Mouse (Mus musculus): Measurements from ENCODE around the gene Rasl11b. TPM values are rescaled to one million over a fixed set of nuclear protein-coding genes. Genes with fewer than 3 reads are reported as not detected.

Gene Rasl11b
- polyA plus RNA-seq, 2 experiments, result 2.3 to 3.2 TPM

- DNase-seq (ENCODE audit: low read depth in 3 of 3, low spot score in 3 of 3), result no peak
- TF ChIP-seq CTCF (IDR thresholded peaks at IDR 0.05; ENCODE audit: low read depth) (no peak), EP300 (IDR thresholded peaks at IDR 0.05; ENCODE audit: low read depth) (no peak)
- H3K4me2 ChIP-seq (ENCODE audit: low read depth), result no peak overlapping the region
- H3K27me3 ChIP-seq (ENCODE audit: control insufficient read depth, insufficient read depth, low read length), result no peaks in the 10 kb centered on the region
- H3K9ac ChIP-seq (replicated peaks), result no peak overlapping the region
- no peaks in the 10 kb centered on the region for H3K9me3 ChIP-seq (ENCODE audit: control insufficient read depth, low read length)
- WGBS (ENCODE audit: insufficient replicate concordance), result 64% methylated on average over 5 of the region's 5 CpGs
- peaks cover 0 to 6% of the 10 kb centered on the region in 2 experiments; a peak in 2 of 4 replicates for H3K4me1 ChIP-seq (replicated peaks; ENCODE audit: control insufficient read depth in 2 of 2, insufficient read depth in 2 of 2, low read length in 1 of 2)
- no peak overlapping the region for H3K27ac ChIP-seq
- H3K36me3 ChIP-seq (replicated peaks; ENCODE audit: control insufficient read depth, insufficient read depth, low read depth), result no peaks in the 10 kb centered on the region
- no peak overlapping the region for H3K4me3 ChIP-seq (ENCODE audit: insufficient read depth in 1 of 2, low read depth in 2 of 2, low read length in 2 of 2)
- ATAC-seq (ENCODE audit: insufficient read depth), result no peak
Measured at GRCm38 (mm10) chr5:74226183-74226582, 31.1 kb downstream of the Rasl11b start.

DNA sequence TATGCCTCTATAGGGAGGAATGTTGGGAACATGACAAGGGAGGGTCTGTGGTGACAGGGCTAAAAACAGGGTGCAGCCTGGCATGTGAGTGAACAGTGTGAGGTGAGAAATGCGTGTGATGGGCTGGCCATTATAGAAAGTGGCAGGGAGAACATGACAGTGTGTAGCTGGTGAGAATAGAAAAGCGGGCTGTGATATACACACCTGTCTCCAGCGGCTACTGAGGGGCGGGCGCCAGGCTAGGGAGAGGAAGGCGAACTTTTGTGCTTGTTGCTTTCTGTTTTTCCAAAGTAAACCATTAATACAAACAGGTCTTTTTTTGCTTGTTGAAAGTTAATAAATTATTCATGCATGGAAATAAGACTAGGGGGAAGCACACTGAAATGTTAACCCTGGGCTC lies 32.3 kb downstream of the Rasl11b start:
- no peak overlapping the region for H3K9ac ChIP-seq (replicated peaks)
- ATAC-seq (ENCODE audit: insufficient read depth) (no peak), DNase-seq (ENCODE audit: low read depth in 3 of 3, low spot score in 3 of 3) (no peak)
- no peaks in the 10 kb centered on the region for H3K27me3 ChIP-seq (ENCODE audit: control insufficient read depth, insufficient read depth, low read length)
- H3K4me2 ChIP-seq (ENCODE audit: low read depth), result no peak overlapping the region
- H3K4me3 ChIP-seq (ENCODE audit: insufficient read depth in 1 of 2, low read depth in 2 of 2, low read length in 2 of 2), result no peak overlapping the region
- peaks cover 0 to 6% of the 10 kb centered on the region in 2 experiments; a peak in 2 of 4 replicates for H3K4me1 ChIP-seq (replicated peaks; ENCODE audit: control insufficient read depth in 2 of 2, insufficient read depth in 2 of 2, low read length in 1 of 2)
- TF ChIP-seq CTCF (IDR thresholded peaks at IDR 0.05; ENCODE audit: low read depth), result no peak
- no peak for TF ChIP-seq EP300 (IDR thresholded peaks at IDR 0.05; ENCODE audit: low read depth)
- no peaks in the 10 kb centered on the region for H3K36me3 ChIP-seq (replicated peaks; ENCODE audit: control insufficient read depth, insufficient read depth, low read depth)
- H3K27ac ChIP-seq, result no peak overlapping the region
- H3K9me3 ChIP-seq (ENCODE audit: control insufficient read depth, low read length), result no peaks in the 10 kb centered on the region
- WGBS (ENCODE audit: insufficient replicate concordance), result 74% methylated on average over 6 of the region's 6 CpGs

GRCm38 (mm10) chr5:74228938-74229337 lies 33.9 kb downstream of the Rasl11b start:
- Histone ChIP-seq H3K36me3 (replicated peaks; ENCODE audit: control insufficient read depth, insufficient read depth, low read depth) (no peaks in the 10 kb centered on the region), H3K9me3 (ENCODE audit: control insufficient read depth, low read length) (no peaks in the 10 kb centered on the region), H3K4me2 (ENCODE audit: low read depth) (no peak overlapping the region), H3K4me1 (replicated peaks; ENCODE audit: control insufficient read depth in 2 of 2, insufficient read depth in 2 of 2, low read length in 1 of 2) (peaks cover 0 to 6% of the 10 kb centered on the region in 2 experiments; a peak in 2 of 4 replicates), H3K4me3 (ENCODE audit: insufficient read depth in 1 of 2, low read depth in 2 of 2, low read length in 2 of 2) (no peak overlapping the region), H3K9ac (replicated peaks) (no peak overlapping the region), H3K27ac (no peak overlapping the region), H3K27me3 (ENCODE audit: control insufficient read depth, insufficient read depth, low read length) (no peaks in the 10 kb centered on the region)
- no peak for DNase-seq (ENCODE audit: low read depth in 3 of 3, low spot score in 3 of 3)
- no peak for ATAC-seq (ENCODE audit: insufficient read depth)
- TF ChIP-seq CTCF (IDR thresholded peaks at IDR 0.05; ENCODE audit: low read depth), result no peak
- no peak for TF ChIP-seq EP300 (IDR thresholded peaks at IDR 0.05; ENCODE audit: low read depth)
- 41% methylated on average over 1 of the region's 1 CpGs for WGBS (ENCODE audit: insufficient replicate concordance)

DNA sequence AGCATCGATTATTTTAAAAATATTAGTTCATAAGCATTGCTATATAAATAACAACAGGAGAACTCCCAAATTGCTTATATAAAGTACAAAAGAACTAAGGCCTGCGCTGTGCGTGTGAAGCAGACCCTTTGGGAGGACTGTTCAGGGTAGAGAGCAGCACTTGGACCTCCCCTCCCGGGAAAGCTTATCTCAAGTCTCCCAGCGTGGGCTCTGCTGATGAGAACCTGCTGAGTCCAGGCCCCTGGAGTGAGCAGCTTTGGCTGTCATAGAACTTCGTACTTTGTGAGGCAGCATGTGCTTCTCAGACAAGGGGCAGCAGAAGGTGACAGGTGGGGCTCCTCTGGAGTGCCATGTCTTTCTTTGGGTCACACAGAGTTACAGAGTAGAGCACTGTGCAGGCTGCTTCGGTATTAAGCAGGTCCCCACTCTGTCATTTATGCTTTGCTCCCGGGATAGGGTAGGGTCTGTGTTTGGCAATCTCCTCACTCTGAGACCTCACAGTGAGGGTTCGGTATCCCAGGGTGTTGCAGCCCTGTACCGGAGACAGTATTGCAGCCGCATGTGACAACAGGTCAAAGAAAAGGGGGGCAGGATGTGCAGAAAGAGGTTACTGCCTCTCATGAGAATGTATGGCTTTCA lies 34.8 kb downstream of the Rasl11b start:
- 47% methylated on average over 11 of the region's 11 CpGs for WGBS (ENCODE audit: insufficient replicate concordance)
- no peak overlapping the region for H3K27ac ChIP-seq
- H3K4me1 ChIP-seq (replicated peaks; ENCODE audit: control insufficient read depth in 2 of 2, insufficient read depth in 2 of 2, low read length in 1 of 2), result peaks cover 0 to 6% of the 10 kb centered on the region in 2 experiments; a peak in 2 of 4 replicates
- H3K27me3 ChIP-seq (ENCODE audit: control insufficient read depth, insufficient read depth, low read length), result no peaks in the 10 kb centered on the region
- H3K4me2 ChIP-seq (ENCODE audit: low read depth), result no peak overlapping the region
- H3K9me3 ChIP-seq (ENCODE audit: control insufficient read depth, low read length), result no peaks in the 10 kb centered on the region
- no peak overlapping the region for H3K4me3 ChIP-seq (ENCODE audit: insufficient read depth in 1 of 2, low read depth in 2 of 2, low read length in 2 of 2)
- no peaks in the 10 kb centered on the region for H3K36me3 ChIP-seq (replicated peaks; ENCODE audit: control insufficient read depth, insufficient read depth, low read depth)
- ATAC-seq (ENCODE audit: insufficient read depth), result no peak
- H3K9ac ChIP-seq (replicated peaks), result no peak overlapping the region
- no peak for DNase-seq (ENCODE audit: low read depth in 3 of 3, low spot score in 3 of 3)
- TF ChIP-seq CTCF (IDR thresholded peaks at IDR 0.05; ENCODE audit: low read depth), result no peak
- no peak for TF ChIP-seq EP300 (IDR thresholded peaks at IDR 0.05; ENCODE audit: low read depth)

- ATAC-seq (ENCODE audit: insufficient read depth), result no peak
- no peaks in the 10 kb centered on the region for H3K27me3 ChIP-seq (ENCODE audit: control insufficient read depth, insufficient read depth, low read length)
- no peak for DNase-seq (ENCODE audit: low read depth in 3 of 3, low spot score in 3 of 3)
- H3K9ac ChIP-seq (replicated peaks), result no peak overlapping the region
- H3K9me3 ChIP-seq (ENCODE audit: control insufficient read depth, low read length), result no peaks in the 10 kb centered on the region
- WGBS (ENCODE audit: insufficient replicate concordance), result 73% methylated on average over 2 of the region's 2 CpGs
- no peak overlapping the region for H3K27ac ChIP-seq
- no peak overlapping the region for H3K4me2 ChIP-seq (ENCODE audit: low read depth)
- H3K4me3 ChIP-seq (ENCODE audit: insufficient read depth in 1 of 2, low read depth in 2 of 2, low read length in 2 of 2), result no peak overlapping the region
- no peaks in the 10 kb centered on the region for H3K36me3 ChIP-seq (replicated peaks; ENCODE audit: control insufficient read depth, insufficient read depth, low read depth)
- peaks cover 0 to 6% of the 10 kb centered on the region in 2 experiments; a peak in 2 of 4 replicates for H3K4me1 ChIP-seq (replicated peaks; ENCODE audit: control insufficient read depth in 2 of 2, insufficient read depth in 2 of 2, low read length in 1 of 2)
- TF ChIP-seq EP300 (IDR thresholded peaks at IDR 0.05; ENCODE audit: low read depth), result no peak
- TF ChIP-seq CTCF (IDR thresholded peaks at IDR 0.05; ENCODE audit: low read depth), result no peak
Measured at GRCm38 (mm10) chr5:74230525-74230924, 35.4 kb downstream of the Rasl11b start.

All from liver, embryonic 14.5 days (tissue).